Mouse (Mus musculus): Measurements from ENCODE around the gene Klc1. TPM values are rescaled to one million over a fixed set of nuclear protein-coding genes. Genes with fewer than 3 reads are reported as not detected.

The Klc1 gene
- total RNA-seq, 1 experiment, result 47.9 TPM

- in situ Hi-C loops (cut with MboI; ENCODE audit: low sequenced_read_pairs in 2 of 2, unreplicated experiment in 2 of 2), result no loop called here
- Histone ChIP-seq H3K9me3 (ENCODE audit: control insufficient read depth, insufficient read depth, low read depth, low read length) (no peaks in the 10 kb centered on the region), H3K9ac (ENCODE audit: insufficient read depth, low read depth, low read length, poor library complexity, severe bottlenecking) (no peak overlapping the region), H3K4me1 (ENCODE audit: control insufficient read depth in 2 of 2, insufficient read depth in 2 of 2, low read length in 2 of 2, poor library complexity in 1 of 2) (peaks cover 0 to 22% of the 10 kb centered on the region in 2 experiments; a peak in 2 of 4 replicates), H3K36me3 (ENCODE audit: control insufficient read depth, insufficient read depth, low read length, poor library complexity, severe bottlenecking) (peaks cover 5% of the 10 kb centered on the region; the same call in 1 of the 2 replicates), H3K4me3 (ENCODE audit: insufficient read depth in 1 of 2, low read depth in 1 of 2, low read length in 2 of 2, poor library complexity in 1 of 2, severe bottlenecking in 1 of 2) (0 out of 4 replicates have a peak overlapping the region, but pooled peaks of 1 of the 2 experiments have one; percentile 99), H3K27ac (ENCODE audit: insufficient read depth, low read depth, low read length, poor library complexity, severe bottlenecking) (no peak overlapping the region)
- no peak for TF ChIP-seq MAFK (IDR thresholded peaks at IDR 0.05; ENCODE audit: insufficient read depth, low read depth, low read length)
- no peak for TF ChIP-seq HCFC1 (IDR thresholded peaks at IDR 0.05; ENCODE audit: borderline replicate concordance, insufficient read depth, low read length)
- no peak for TF ChIP-seq ZNF384 (IDR thresholded peaks at IDR 0.05; ENCODE audit: low read depth, low read length)
- no peak for TF ChIP-seq ZC3H11A (IDR thresholded peaks at IDR 0.05; ENCODE audit: borderline replicate concordance, low read depth, low read length)
- no peak for TF ChIP-seq CHD2 (IDR thresholded peaks at IDR 0.05; ENCODE audit: low read depth, low read length)
- DNase-seq (ENCODE audit: low read depth, low spot score), result no peak
Measured at GRCm38 (mm10) chr12:111760306-111760908, 1.8 kb downstream of the Klc1 start.

GRCm38 (mm10) chr12:111762620-111763280 lies 4.1 kb downstream of the Klc1 start:
- DNase-seq (ENCODE audit: low read depth, low spot score), result no peak
- TF ChIP-seq ZNF384 (IDR thresholded peaks at IDR 0.05; ENCODE audit: low read depth, low read length), result no peak
- no peak for TF ChIP-seq HCFC1 (IDR thresholded peaks at IDR 0.05; ENCODE audit: borderline replicate concordance, insufficient read depth, low read length)
- no peak for TF ChIP-seq MAFK (IDR thresholded peaks at IDR 0.05; ENCODE audit: insufficient read depth, low read depth, low read length)
- TF ChIP-seq ZC3H11A (IDR thresholded peaks at IDR 0.05; ENCODE audit: borderline replicate concordance, low read depth, low read length), result no peak
- TF ChIP-seq CHD2 (IDR thresholded peaks at IDR 0.05; ENCODE audit: low read depth, low read length), result no peak
- in situ Hi-C loops (cut with MboI; ENCODE audit: low sequenced_read_pairs in 2 of 2, unreplicated experiment in 2 of 2), result no loop called here
- Histone ChIP-seq H3K27ac (ENCODE audit: insufficient read depth, low read depth, low read length, poor library complexity, severe bottlenecking) (no peak overlapping the region), H3K36me3 (ENCODE audit: control insufficient read depth, insufficient read depth, low read length, poor library complexity, severe bottlenecking) (peaks cover 5% of the 10 kb centered on the region; the same call in 1 of the 2 replicates), H3K4me3 (ENCODE audit: insufficient read depth in 1 of 2, low read depth in 1 of 2, low read length in 2 of 2, poor library complexity in 1 of 2, severe bottlenecking in 1 of 2) (no peak overlapping the region), H3K9ac (ENCODE audit: insufficient read depth, low read depth, low read length, poor library complexity, severe bottlenecking) (no peak overlapping the region), H3K9me3 (ENCODE audit: control insufficient read depth, insufficient read depth, low read depth, low read length) (no peaks in the 10 kb centered on the region), H3K4me1 (ENCODE audit: control insufficient read depth in 2 of 2, insufficient read depth in 2 of 2, low read length in 2 of 2, poor library complexity in 1 of 2) (peaks cover 3 to 36% of the 10 kb centered on the region in 2 experiments; a peak in 3 of 4 replicates)

- peak overlapping the region; percentile 13 for H3K27ac ChIP-seq (ENCODE audit: insufficient read depth, low read depth, low read length, poor library complexity, severe bottlenecking)
- in situ Hi-C loops (cut with MboI; ENCODE audit: low sequenced_read_pairs in 2 of 2, unreplicated experiment in 2 of 2), result no loop called here
- peaks cover 6 to 30% of the 10 kb centered on the region in 2 experiments; a peak in 3 of 4 replicates for H3K4me1 ChIP-seq (ENCODE audit: control insufficient read depth in 2 of 2, insufficient read depth in 2 of 2, low read length in 2 of 2, poor library complexity in 1 of 2)
- H3K36me3 ChIP-seq (ENCODE audit: control insufficient read depth, insufficient read depth, low read length, poor library complexity, severe bottlenecking), result peaks cover 5% of the 10 kb centered on the region; the same call in 1 of the 2 replicates
- TF ChIP-seq HCFC1 (IDR thresholded peaks at IDR 0.05; ENCODE audit: borderline replicate concordance, insufficient read depth, low read length) (no peak), ZC3H11A (IDR thresholded peaks at IDR 0.05; ENCODE audit: borderline replicate concordance, low read depth, low read length) (no peak), ZNF384 (IDR thresholded peaks at IDR 0.05; ENCODE audit: low read depth, low read length) (no peak)
- no peak overlapping the region for H3K4me3 ChIP-seq (ENCODE audit: insufficient read depth in 1 of 2, low read depth in 1 of 2, low read length in 2 of 2, poor library complexity in 1 of 2, severe bottlenecking in 1 of 2)
- no peaks in the 10 kb centered on the region for H3K9me3 ChIP-seq (ENCODE audit: control insufficient read depth, insufficient read depth, low read depth, low read length)
- no peak for DNase-seq (ENCODE audit: low read depth, low spot score)
- H3K9ac ChIP-seq (ENCODE audit: insufficient read depth, low read depth, low read length, poor library complexity, severe bottlenecking), result no peak overlapping the region; the same call in 1 of the 2 replicates
Measured at GRCm38 (mm10) chr12:111766313-111767236, 7.9 kb downstream of the Klc1 start.

GRCm38 (mm10) chr12:111768322-111768928 lies 9.8 kb downstream of the Klc1 start:
- Histone ChIP-seq H3K4me3 (ENCODE audit: insufficient read depth in 1 of 2, low read depth in 1 of 2, low read length in 2 of 2, poor library complexity in 1 of 2, severe bottlenecking in 1 of 2) (no peak overlapping the region), H3K9me3 (ENCODE audit: control insufficient read depth, insufficient read depth, low read depth, low read length) (no peaks in the 10 kb centered on the region), H3K36me3 (ENCODE audit: control insufficient read depth, insufficient read depth, low read length, poor library complexity, severe bottlenecking) (peaks cover 8% of the 10 kb centered on the region), H3K9ac (ENCODE audit: insufficient read depth, low read depth, low read length, poor library complexity, severe bottlenecking) (no peak overlapping the region), H3K4me1 (ENCODE audit: control insufficient read depth in 2 of 2, insufficient read depth in 2 of 2, low read length in 2 of 2, poor library complexity in 1 of 2) (peaks cover 6 to 23% of the 10 kb centered on the region in 2 experiments; a peak in 3 of 4 replicates), H3K27ac (ENCODE audit: insufficient read depth, low read depth, low read length, poor library complexity, severe bottlenecking) (no peak overlapping the region)
- no peak for TF ChIP-seq ZC3H11A (IDR thresholded peaks at IDR 0.05; ENCODE audit: borderline replicate concordance, low read depth, low read length)
- TF ChIP-seq ZNF384 (IDR thresholded peaks at IDR 0.05; ENCODE audit: low read depth, low read length), result no peak
- no peak for TF ChIP-seq CHD2 (IDR thresholded peaks at IDR 0.05; ENCODE audit: low read depth, low read length)
- TF ChIP-seq MAFK (IDR thresholded peaks at IDR 0.05; ENCODE audit: insufficient read depth, low read depth, low read length), result no peak
- TF ChIP-seq HCFC1 (IDR thresholded peaks at IDR 0.05; ENCODE audit: borderline replicate concordance, insufficient read depth, low read length), result no peak
- in situ Hi-C loops (cut with MboI; ENCODE audit: low sequenced_read_pairs in 2 of 2, unreplicated experiment in 2 of 2), result no loop called here
- no peak for DNase-seq (ENCODE audit: low read depth, low spot score)
